Mouse (Mus musculus) naive thymus-derived CD4-positive, alpha-beta T cell, adult 2 months (primary cell): Measurements from ENCODE around the gene Olfr969.
"Not testable (repeated sequence)": the region's sequence is repeated elsewhere in the genome, so short reads cannot be mapped to it uniquely, and the experiment has no call there.

Experiments
- DNase-seq: peaks from one replicate; pipeline ENCODE4 v3.0.0-alpha.2; 2011; ENCODE audit warnings: low read depth

Gene Olfr969

DNA sequence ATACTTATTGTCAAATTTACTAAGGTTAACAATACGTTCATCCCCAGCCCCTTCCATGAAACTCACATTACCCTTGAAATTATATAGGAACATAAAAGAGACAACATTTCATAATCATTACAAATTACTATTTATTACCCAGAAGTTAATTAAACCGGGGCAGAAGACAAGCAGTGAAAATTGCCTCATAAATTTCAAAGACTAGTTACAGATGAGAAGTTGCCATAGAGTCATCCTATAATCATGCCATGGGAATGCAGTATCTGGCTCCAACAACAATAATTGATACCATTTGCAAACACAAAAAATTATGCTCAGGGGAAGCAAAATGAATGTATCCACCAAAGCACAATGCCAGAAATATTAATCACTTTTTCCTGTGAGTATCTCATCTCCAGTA, at the start of gene Olfr969:
Olfr969 (plus strand) TSS at position 388 of the 400 bp plus-strand sequence.
- DNase-seq, result no peak

GRCm38 (mm10) chr9:39745949-39746348, 44.8 kb upstream of the Olfr969 start, which contains the start of gene Olfr967:
TSS of gene Olfr967 (plus strand) at chr9:39746249.
- DNase-seq, result no peak

DNA sequence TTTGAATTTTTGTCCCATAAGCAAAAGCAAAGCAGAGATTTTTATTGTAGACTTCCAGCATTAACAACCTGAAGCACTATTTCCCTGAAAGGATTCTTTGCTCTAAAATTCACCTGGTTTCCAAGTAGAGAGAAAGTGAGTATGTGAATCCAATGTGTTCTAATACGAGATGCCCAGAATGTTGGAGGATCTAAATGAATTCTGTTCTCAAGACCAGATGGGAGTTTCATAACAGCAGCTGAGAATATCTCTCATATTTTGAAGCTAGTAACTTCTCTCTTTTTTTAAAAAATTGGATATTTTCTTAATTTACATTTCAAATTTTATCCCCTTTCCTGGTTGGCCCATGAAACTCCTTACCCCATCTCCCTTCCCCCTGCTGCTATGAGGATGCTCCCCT, 44.3 kb upstream of the Olfr969 start:
- DNase-seq, result no peak

GRCm38 (mm10) chr9:39783153-39783552, 7.6 kb upstream of the Olfr969 start, which contains the start of gene Olfr968:
TSS of gene Olfr968 (minus strand) at chr9:39783253.
- DNase-seq, result no peak

- DNase-seq, result no peak
Observed at GRCm38 (mm10) chr9:39808560-39808959, 17.8 kb downstream of the Olfr969 start, which contains the start of gene Olfr970. TSS of gene Olfr970 (plus strand) at chr9:39808860.

- not testable (repeated sequence) for DNase-seq
Observed at GRCm38 (mm10) chr9:39836576-39836975, 45.8 kb downstream of the Olfr969 start, which contains the start of gene Olfr971. TSS of gene Olfr971 (plus strand) at chr9:39836876.
